In the genomic region with DNA sequence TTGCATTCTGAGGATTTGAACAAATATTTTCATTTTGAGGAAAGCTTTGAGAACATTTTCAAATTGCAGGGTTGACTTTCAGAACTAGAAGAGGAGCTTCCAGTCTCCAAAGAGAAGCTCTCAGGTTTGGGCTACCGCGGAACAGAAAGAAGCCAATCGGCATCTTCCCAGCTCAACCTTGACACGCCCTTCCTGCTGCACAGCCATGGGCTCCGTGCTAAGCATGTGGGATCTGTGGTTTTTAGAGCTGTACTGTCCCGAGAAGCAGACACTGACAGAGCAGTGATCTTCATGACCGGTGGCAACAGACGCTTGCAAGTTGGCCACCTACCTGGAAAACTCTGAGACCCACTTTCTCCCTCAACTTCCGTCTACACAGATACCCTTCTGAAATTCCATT, we compare ENCODE assay signal across 16 mouse cellular contexts.
"Had no signal": no experiment of that assay in that cellular context is flagged by ENCODE, and none has a peak within 500 bp of the region (broad histone marks: within the 10 kb centered on the region; RNA-seq: fewer than 3 reads in every experiment).

No protein-coding gene starts in this region.

- H3K36me3 ChIP-seq: kidney, embryonic 15.5 days; limb, embryonic 15.5 days; liver, embryonic 12.5 days; midbrain, embryonic 10.5 days; midbrain, embryonic 15.5 days; neural tube, embryonic 13.5 days had no signal

- DNase-seq: kidney, postnatal 14 days; lung, postnatal 10 days; retina, postnatal 1 day; right cerebral cortex, postnatal 4 days; spleen, adult 18-20 months; thymus, adult 18-20 months; thymus, postnatal 14 days had no signal

- H3K9ac ChIP-seq: kidney, embryonic 15.5 days; limb, embryonic 15.5 days; liver, embryonic 12.5 days; lung, embryonic 14.5 days; midbrain, embryonic 15.5 days; neural tube, embryonic 13.5 days had no signal

- H3K4me3 ChIP-seq: kidney, embryonic 15.5 days; left cerebral cortex, adult 2 months; limb, embryonic 15.5 days; liver, embryonic 12.5 days; midbrain, embryonic 10.5 days; midbrain, embryonic 15.5 days; neural tube, embryonic 13.5 days had no signal

- H3K4me2 ChIP-seq: kidney, embryonic 15.5 days; limb, embryonic 15.5 days; liver, embryonic 12.5 days; lung, embryonic 14.5 days; midbrain, embryonic 15.5 days; neural tube, embryonic 13.5 days had no signal

- H3K9me3 ChIP-seq: kidney, embryonic 15.5 days; limb, embryonic 15.5 days; liver, embryonic 12.5 days; midbrain, embryonic 10.5 days; midbrain, embryonic 15.5 days; neural tube, embryonic 13.5 days had no signal

- H3K4me1 ChIP-seq: kidney, embryonic 15.5 days; liver, embryonic 12.5 days; midbrain, embryonic 15.5 days; neural tube, embryonic 13.5 days had no signal

- H3K27me3 ChIP-seq: kidney, embryonic 15.5 days; limb, embryonic 15.5 days; liver, embryonic 12.5 days; midbrain, embryonic 15.5 days; neural tube, embryonic 13.5 days had no signal

- H3K27ac ChIP-seq: kidney, embryonic 15.5 days; left cerebral cortex, adult 2 months; limb, embryonic 15.5 days; liver, embryonic 12.5 days; macrophage; midbrain, embryonic 10.5 days; midbrain, embryonic 15.5 days; neural tube, embryonic 13.5 days had no signal

- ATAC-seq: liver, embryonic 12.5 days; midbrain, embryonic 15.5 days had no signal
